Mouse (Mus musculus) myocyte (in vitro differentiated cells): Measurements from ENCODE around the gene Actl6b. TPM values are rescaled to one million over a fixed set of nuclear protein-coding genes. Genes with fewer than 3 reads are reported as not detected.

Experiments
- H3K27me3 ChIP-seq: one replicate; pipeline ENCODE4 v1.6.1; 2011; ENCODE audit not compliant: control insufficient read depth, insufficient read depth, insufficient read length
- H3K36me3 ChIP-seq: one replicate; pipeline ENCODE4 v1.6.1; 2011; ENCODE audit not compliant: control insufficient read depth, insufficient read depth
- H3K4me2 ChIP-seq: one replicate; pipeline ENCODE4 v1.6.1; 2011; ENCODE audit warnings: low read depth, control low read depth
- H3K4me3 ChIP-seq: one replicate; pipeline ENCODE4 v1.5.1; 2011; ENCODE audit warnings: mild to moderate bottlenecking, control low read depth, moderate library complexity
- H3K79me2 ChIP-seq: one replicate; pipeline ENCODE4 v1.6.1; 2011; ENCODE audit not compliant: control insufficient read depth, insufficient read depth
- H3ac ChIP-seq: one replicate; pipeline ENCODE4 v1.6.1; 2011; ENCODE audit not compliant: control insufficient read depth, insufficient read length
- CEBPB ChIP-seq: IDR thresholded peaks from 2 replicates; pipeline ENCODE4 v1.6.1; 2011; ENCODE audit warnings: mild to moderate bottlenecking, moderate library complexity; ENCODE audit not compliant: poor library complexity, insufficient read depth, severe bottlenecking
- E2F4 ChIP-seq: IDR thresholded peaks from one replicate; pipeline ENCODE4 v1.6.1; 2011; ENCODE audit warnings: mild to moderate bottlenecking, control low read depth, moderate library complexity; ENCODE audit not compliant: insufficient read depth
- MAX ChIP-seq: IDR thresholded peaks from one replicate; pipeline ENCODE4 v1.6.1; 2011; ENCODE audit warnings: low read depth, mild to moderate bottlenecking, control low read depth
- MYOD1 ChIP-seq, 3 experiments: IDR thresholded peaks; one replicate each; pipeline ENCODE4 v1.6.1; 2011; ENCODE audit warnings: control low read depth in 2 of 3, low read depth in 2 of 3, mild to moderate bottlenecking in 2 of 3, moderate library complexity in 1 of 3; ENCODE audit not compliant: insufficient read length in 2 of 3, control insufficient read depth in 1 of 3
- MYOG ChIP-seq, 3 experiments: IDR thresholded peaks; one replicate each; pipeline ENCODE4 v1.6.1; 2011; ENCODE audit warnings: control low read depth in 2 of 3, low read depth in 2 of 3, mild to moderate bottlenecking in 2 of 3; ENCODE audit not compliant: insufficient read length in 2 of 3, control insufficient read depth in 1 of 3, insufficient read depth in 1 of 3
- POLR2A ChIP-seq: IDR thresholded peaks from one replicate; pipeline ENCODE4 v1.6.1; 2011; ENCODE audit warnings: low read depth, mild to moderate bottlenecking, control low read depth, moderate library complexity; ENCODE audit not compliant: insufficient read length
- POLR2AphosphoS2 ChIP-seq: IDR thresholded peaks from one replicate; pipeline ENCODE4 v1.6.1; 2011; ENCODE audit warnings: low read depth, control low read depth; ENCODE audit not compliant: insufficient read length
- REST ChIP-seq: IDR thresholded peaks from one replicate; pipeline ENCODE4 v1.6.1; 2011; ENCODE audit warnings: mild to moderate bottlenecking, control low read depth, moderate library complexity; ENCODE audit not compliant: insufficient read depth, insufficient read length
- SRF ChIP-seq: IDR thresholded peaks from one replicate; pipeline ENCODE4 v1.6.1; 2011; ENCODE audit warnings: low read depth; ENCODE audit not compliant: control insufficient read depth, insufficient read length
- TCF12 ChIP-seq: IDR thresholded peaks from one replicate; pipeline ENCODE4 v1.6.1; 2011; ENCODE audit warnings: mild to moderate bottlenecking, control low read depth; ENCODE audit not compliant: poor library complexity, insufficient read depth, severe bottlenecking
- TCF3 ChIP-seq: IDR thresholded peaks from one replicate; pipeline ENCODE4 v1.6.1; 2011; ENCODE audit warnings: low read depth, control low read depth; ENCODE audit not compliant: insufficient read length
- USF1 ChIP-seq: IDR thresholded peaks from one replicate; pipeline ENCODE4 v1.6.1; 2011; ENCODE audit warnings: low read depth, mild to moderate bottlenecking, control low read depth, moderate library complexity
- polyA plus RNA-seq: library from polyadenylated mRNA; unstranded; fragments of >200 nt; fragmentation: generic; extraction: Trizol; gene quantifications from one replicate; pipeline ENCODE4 v1.2.1, GENCODE M21; 2012; ENCODE audit warnings: missing spikeins

The Actl6b gene
- polyA plus RNA-seq, 1 experiment: not detected

- Histone ChIP-seq H3K79me2 (peaks cover 31% of the 10 kb centered on the region), H3ac (peak overlapping the region; percentile 25), H3K27me3 (no peaks in the 10 kb centered on the region), H3K4me3 (peak overlapping the region; percentile 43), H3K36me3 (peaks cover 6% of the 10 kb centered on the region), H3K4me2 (peak overlapping the region; percentile 88)
- TF ChIP-seq MYOD1 (IDR thresholded peaks at IDR 0.05; ENCODE audit: control insufficient read depth in 1 of 3, insufficient read length in 2 of 3, low read depth in 2 of 3): no peak
- no peak for TF ChIP-seq TCF12
- no peak for TF ChIP-seq SRF
Observed at GRCm38 (mm10) chr5:137610056-137610455, 56.7 kb downstream of the Actl6b start.

GRCm38 (mm10) chr5:137610548-137611244 is 57.4 kb downstream of the Actl6b start:
- Histone ChIP-seq H3K79me2 (peaks cover 31% of the 10 kb centered on the region), H3K27me3 (no peaks in the 10 kb centered on the region), H3K4me3 (peak overlapping the region; percentile 43), H3K36me3 (no peaks in the 10 kb centered on the region), H3ac (peak overlapping the region; percentile 25), H3K4me2 (peak overlapping the region; percentile 88)
- TF ChIP-seq MYOD1 (IDR thresholded peaks at IDR 0.05; ENCODE audit: control insufficient read depth in 1 of 3, insufficient read length in 2 of 3, low read depth in 2 of 3) (no peak), TCF3 (no peak), MAX (no peak), TCF12 (peak; percentile 9), CEBPB (no peak), POLR2AphosphoS2 (peak; percentile 60), MYOG (IDR thresholded peaks at IDR 0.05; ENCODE audit: control insufficient read depth in 1 of 3, insufficient read depth in 1 of 3, insufficient read length in 2 of 3, low read depth in 2 of 3) (no peak), REST (no peak), SRF (no peak), POLR2A (peak; percentile 43), E2F4 (no peak), USF1 (no peak)

- peaks cover 31% of the 10 kb centered on the region for H3K79me2 ChIP-seq
- H3K4me2 ChIP-seq: peak overlapping the region; percentile 88
- H3K36me3 ChIP-seq: no peaks in the 10 kb centered on the region
- peak overlapping the region; percentile 25 for H3ac ChIP-seq
- no peaks in the 10 kb centered on the region for H3K27me3 ChIP-seq
- peak overlapping the region; percentile 43 for H3K4me3 ChIP-seq
- TF ChIP-seq MYOD1 (IDR thresholded peaks at IDR 0.05; ENCODE audit: control insufficient read depth in 1 of 3, insufficient read length in 2 of 3, low read depth in 2 of 3) (peak in 2 of 3 experiments; percentile 79 to 92), POLR2A (peak; percentile 84), REST (no peak), CEBPB (no peak), MAX (no peak), TCF12 (peak; percentile 24), E2F4 (no peak), POLR2AphosphoS2 (peak; percentile 71), USF1 (no peak), TCF3 (peak; percentile 67), SRF (no peak), MYOG (IDR thresholded peaks at IDR 0.05; ENCODE audit: control insufficient read depth in 1 of 3, insufficient read depth in 1 of 3, insufficient read length in 2 of 3, low read depth in 2 of 3) (peak; percentile 40 to 88 (median 75))
Observed at GRCm38 (mm10) chr5:137611245-137611602, 57.9 kb downstream of the Actl6b start.

- Histone ChIP-seq H3K4me3 (peak overlapping the region; percentile 1), H3K27me3 (no peaks in the 10 kb centered on the region), H3ac (no peak overlapping the region), H3K36me3 (no peaks in the 10 kb centered on the region), H3K79me2 (peaks cover 23% of the 10 kb centered on the region), H3K4me2 (peak overlapping the region; percentile 88)
- TF ChIP-seq MYOD1 (IDR thresholded peaks at IDR 0.05; ENCODE audit: control insufficient read depth in 1 of 3, insufficient read length in 2 of 3, low read depth in 2 of 3) (no peak), CEBPB (no peak), POLR2A (no peak), USF1 (no peak), MAX (no peak), POLR2AphosphoS2 (no peak), REST (no peak), TCF3 (no peak), E2F4 (no peak), MYOG (IDR thresholded peaks at IDR 0.05; ENCODE audit: control insufficient read depth in 1 of 3, insufficient read depth in 1 of 3, insufficient read length in 2 of 3, low read depth in 2 of 3) (no peak), TCF12 (no peak), SRF (no peak)
Observed at GRCm38 (mm10) chr5:137613076-137613475, 59.8 kb downstream of the Actl6b start.
